Comparison of ENCODE assay signal across 7 mouse cellular contexts in the genomic region with DNA sequence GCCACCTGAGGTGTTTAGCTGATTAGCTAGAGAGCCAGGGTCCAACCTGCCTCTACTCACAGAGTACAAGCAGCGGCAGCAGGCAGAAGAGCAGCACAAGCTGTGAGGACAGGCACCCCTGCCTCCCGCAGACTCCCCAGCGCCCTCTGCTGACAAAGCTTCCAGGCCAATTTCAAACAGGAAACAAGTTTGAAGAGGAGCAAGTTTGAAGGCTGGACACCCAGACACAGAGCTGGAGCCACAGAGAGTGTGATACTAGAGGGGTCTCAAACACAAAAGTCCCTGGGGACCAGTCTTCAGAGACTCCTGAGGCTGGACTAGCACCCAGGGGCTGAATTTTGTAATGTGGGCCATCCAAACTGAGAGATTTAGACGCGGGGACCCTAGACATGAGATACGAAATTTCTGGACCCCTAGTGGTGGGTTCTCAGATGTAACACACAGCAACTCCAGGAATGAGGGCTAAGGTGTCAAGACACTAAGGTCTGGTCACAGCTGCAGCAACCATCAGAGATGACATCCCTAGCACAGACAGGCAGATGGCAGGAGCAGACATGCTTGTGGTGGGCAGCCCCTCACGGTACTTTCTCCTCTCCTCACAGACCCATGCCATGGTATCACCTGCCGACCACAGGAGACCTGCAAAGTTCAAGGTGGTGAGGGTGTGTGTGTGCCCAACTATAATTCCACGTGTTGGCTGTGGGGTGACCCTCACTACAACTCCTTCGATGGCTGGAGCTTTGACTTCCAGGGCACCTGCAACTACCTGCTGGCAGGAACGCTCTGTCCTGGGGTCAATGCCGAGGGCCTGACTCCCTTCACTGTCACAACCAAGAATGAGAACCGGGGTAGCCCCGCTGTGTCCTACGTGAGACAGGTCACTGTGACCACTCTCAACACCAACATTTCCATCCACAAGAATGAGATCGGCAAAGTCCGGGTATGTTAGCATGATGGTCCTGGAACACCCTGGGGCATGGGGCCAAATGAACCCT. TPM values are rescaled to one million over a fixed set of nuclear protein-coding genes. Genes with fewer than 3 reads are reported as not detected.
DNase-seq lines count a peak whose midpoint lies in the region; ATAC-seq and TF ChIP-seq lines count a peak whose summit lies in the region.

No protein-coding gene starts in this region.

- no peaks in the 10 kb centered on the region for H3K9me3 ChIP-seq in ES-Bruce4 (replicated peaks; ENCODE audit: control insufficient read depth, insufficient read depth, low read length, poor library complexity, severe bottlenecking)
- 0 out of 2 replicates have a peak, but pooled peaks cover 2% of the 10 kb centered on the region for H3K9me3 ChIP-seq in kidney, postnatal 0 days (replicated peaks; ENCODE audit: low read length)
- H3K9me3 ChIP-seq in neural tube, embryonic 11.5 days (ENCODE audit: control insufficient read depth, low read length), result peaks cover 5% of the 10 kb centered on the region; the same call in 1 of the 2 replicates

- DNase-seq in layer of hippocampus, adult 11-12 months (ENCODE audit: low spot score), result peak; percentile 14
- no peak for DNase-seq in layer of hippocampus, adult 9-11 months
- peak; percentile 41 for DNase-seq in T-cell, adult 2 months (ENCODE audit: low spot score)
- DNase-seq in kidney, postnatal 0 days (ENCODE audit: low spot score), result peak; percentile 21
- DNase-seq in neural tube, embryonic 11.5 days (ENCODE audit: low spot score), result peak; percentile 25
- DNase-seq in cerebellum, adult 9-10 months, result no peak

- no peak for TF ChIP-seq POLR2A in ES-Bruce4 (IDR thresholded peaks at IDR 0.05; ENCODE audit: insufficient read depth, low read length)

- no peaks in the 10 kb centered on the region for H3K27me3 ChIP-seq in ES-Bruce4 (ENCODE audit: control insufficient read depth, insufficient read depth, low read length, poor library complexity, severe bottlenecking)
- no peaks in the 10 kb centered on the region for H3K27me3 ChIP-seq in kidney, postnatal 0 days (ENCODE audit: insufficient read depth, low read length)
- H3K27me3 ChIP-seq in neural tube, embryonic 11.5 days (ENCODE audit: control insufficient read depth, insufficient read depth, low read length), result no peaks in the 10 kb centered on the region

- no peaks in the 10 kb centered on the region for H3K4me1 ChIP-seq in ES-Bruce4 (ENCODE audit: control insufficient read depth, insufficient read depth, low read length)
- no peaks in the 10 kb centered on the region for H3K4me1 ChIP-seq in kidney, postnatal 0 days (replicated peaks; ENCODE audit: insufficient read depth, low read length)
- H3K4me1 ChIP-seq in neural tube, embryonic 11.5 days (ENCODE audit: control insufficient read depth, insufficient read depth, low read length), result no peaks in the 10 kb centered on the region

- H3K4me3 ChIP-seq in ES-Bruce4 (ENCODE audit: low read depth, low read length), result no peak overlapping the region
- no peak overlapping the region for H3K4me3 ChIP-seq in kidney, postnatal 0 days (replicated peaks; ENCODE audit: low read depth, low read length)
- no peak overlapping the region for H3K4me3 ChIP-seq in neural tube, embryonic 11.5 days (ENCODE audit: low read depth, low read length)

- no peak overlapping the region for H3K27ac ChIP-seq in ES-Bruce4 (ENCODE audit: insufficient read depth, low read length)
- no peak overlapping the region for H3K27ac ChIP-seq in kidney, postnatal 0 days
- no peak overlapping the region for H3K27ac ChIP-seq in neural tube, embryonic 11.5 days (ENCODE audit: low read depth, low read length)

- ATAC-seq in kidney, postnatal 0 days (replicated peaks; ENCODE audit: low FRiP score, low read depth), result no peak
- no peak for ATAC-seq in neural tube, embryonic 11.5 days (ENCODE audit: insufficient read depth, low FRiP score, low TSS enrichment)

- peak; percentile 78 for TF ChIP-seq CTCF in ES-Bruce4 (IDR thresholded peaks at IDR 0.05; ENCODE audit: low read depth, low read length)
- TF ChIP-seq CTCF in kidney, postnatal 0 days (IDR thresholded peaks at IDR 0.05; ENCODE audit: low read depth), result peak; percentile 55

- TF ChIP-seq EP300 in ES-Bruce4 (IDR thresholded peaks at IDR 0.05; ENCODE audit: insufficient read depth, low read depth, low read length), result no peak

- H3K4me2 ChIP-seq in kidney, postnatal 0 days (ENCODE audit: low read length), result no peak overlapping the region
- H3K4me2 ChIP-seq in neural tube, embryonic 11.5 days (ENCODE audit: low read depth), result no peak overlapping the region

- no peaks in the 10 kb centered on the region for H3K36me3 ChIP-seq in ES-Bruce4 (ENCODE audit: control insufficient read depth, insufficient read depth, low read length, poor library complexity, severe bottlenecking)
- H3K36me3 ChIP-seq in kidney, postnatal 0 days (ENCODE audit: insufficient read depth, low read length), result no peaks in the 10 kb centered on the region
- no peaks in the 10 kb centered on the region for H3K36me3 ChIP-seq in neural tube, embryonic 11.5 days (ENCODE audit: control insufficient read depth, insufficient read depth, low read length)

- 68% methylated on average over 17 of the region's 17 CpGs for WGBS in kidney, postnatal 0 days
- 69% methylated on average over 17 of the region's 17 CpGs for WGBS in neural tube, embryonic 11.5 days

- H3K9ac ChIP-seq in ES-Bruce4 (ENCODE audit: low read depth, poor library complexity, severe bottlenecking), result no peak overlapping the region
- no peak overlapping the region for H3K9ac ChIP-seq in kidney, postnatal 0 days (ENCODE audit: low read depth, low read length)
- H3K9ac ChIP-seq in neural tube, embryonic 11.5 days (ENCODE audit: low read length), result no peak overlapping the region

RNA-seq across cellular contexts. Expression of a gene that starts 28.4 kb away (rescaled TPM):
- 0.13 TPM in 1 of 2 replicates, not detected in the other for polyA plus RNA-seq in ES-Bruce4 (2011; ENCODE audit: insufficient read depth, insufficient read length, low read depth, missing spikeins)
- 0.08 TPM in 2 replicates for polyA plus RNA-seq in kidney, postnatal 0 days (2015; fragmentation: Nextera tagmentation; extraction: Ambion mirVana)
- 0.05 TPM in 1 of 2 replicates, not detected in the other for polyA plus RNA-seq in neural tube, embryonic 11.5 days (2014; fragmentation: Nextera tagmentation; extraction: Ambion mirVana)

RNA-seq across cellular contexts. Expression of a gene that starts 29.9 kb away (rescaled TPM):
- polyA plus RNA-seq in ES-Bruce4 (2011; ENCODE audit: insufficient read depth, insufficient read length, low read depth, missing spikeins), result 0.84 and 1.2 TPM in 2 replicates
- polyA plus RNA-seq in kidney, postnatal 0 days (2015; fragmentation: Nextera tagmentation; extraction: Ambion mirVana), result 0.92 and 0.96 TPM in 2 replicates
- not detected in 2 replicates for polyA plus RNA-seq in neural tube, embryonic 11.5 days (2014; fragmentation: Nextera tagmentation; extraction: Ambion mirVana)

RNA-seq across cellular contexts. Expression of a gene that starts 51.0 kb away (rescaled TPM):
- 134 and 143 TPM in 2 replicates for polyA plus RNA-seq in ES-Bruce4 (2011; ENCODE audit: insufficient read depth, insufficient read length, low read depth, missing spikeins)
- polyA plus RNA-seq in kidney, postnatal 0 days (2015; fragmentation: Nextera tagmentation; extraction: Ambion mirVana), result 229 and 245 TPM in 2 replicates
- 398 and 405 TPM in 2 replicates for polyA plus RNA-seq in neural tube, embryonic 11.5 days (2014; fragmentation: Nextera tagmentation; extraction: Ambion mirVana)

Comparison
In these comparisons a context has a peak if more than half of its experiments do, and no peak if none do; other contexts are left out.
1. DNase-seq: peak in layer of hippocampus, adult 11-12 months (single experiment), T-cell, adult 2 months (single experiment), kidney, postnatal 0 days (single experiment) and neural tube, embryonic 11.5 days (single experiment); none in layer of hippocampus, adult 9-11 months (single experiment) and cerebellum, adult 9-10 months (single experiment).